Mouse (Mus musculus): ENCODE results near the gene Nfe2l1.
"Not testable (repeated sequence)": the region's sequence is repeated elsewhere in the genome, so short reads cannot be mapped to it uniquely, and the experiment has no call there.

Nfe2l1 gene

GRCm38 (mm10) chr11:96829813-96830538 lies at the start of gene Nfe2l1:
Nfe2l1 (minus strand) TSS chr11:96829968.
- DNase-seq (ENCODE audit: low spot score in 2 of 2) = peak; percentile 97 to 99

GRCm38 (mm10) chr11:96879359-96879758 lies 49.6 kb upstream of the Nfe2l1 start:
- no peak for DNase-seq (ENCODE audit: low spot score in 2 of 2)

GRCm38 (mm10) chr11:96878715-96879114 lies 48.9 kb upstream of the Nfe2l1 start:
- no peak for DNase-seq (ENCODE audit: low spot score in 2 of 2)

GRCm38 (mm10) chr11:96877071-96877470 lies 47.3 kb upstream of the Nfe2l1 start:
- DNase-seq (ENCODE audit: low spot score in 2 of 2) = no peak

- DNase-seq (ENCODE audit: low spot score in 2 of 2) = no peak
Measured at GRCm38 (mm10) chr11:96876300-96877040, 46.7 kb upstream of the Nfe2l1 start.

GRCm38 (mm10) chr11:96875745-96876144 lies 46.0 kb upstream of the Nfe2l1 start:
- peak; percentile 33 to 36 for DNase-seq (ENCODE audit: low spot score in 2 of 2)

GRCm38 (mm10) chr11:96875270-96875669 lies 45.5 kb upstream of the Nfe2l1 start:
- DNase-seq (ENCODE audit: low spot score in 2 of 2) = no peak

GRCm38 (mm10) chr11:96873601-96874140 lies 43.9 kb upstream of the Nfe2l1 start:
- no peak for DNase-seq (ENCODE audit: low spot score in 2 of 2)

- DNase-seq (ENCODE audit: low spot score in 2 of 2) = no peak
Measured at GRCm38 (mm10) chr11:96872441-96873379, 42.9 kb upstream of the Nfe2l1 start.

- peak; percentile 35 to 56 for DNase-seq (ENCODE audit: low spot score in 2 of 2)
Measured at GRCm38 (mm10) chr11:96867149-96867548, 37.4 kb upstream of the Nfe2l1 start.

GRCm38 (mm10) chr11:96863206-96863995 lies 33.6 kb upstream of the Nfe2l1 start:
- peak in 1 of 2 experiments; percentile 43 for DNase-seq (ENCODE audit: low spot score in 2 of 2)

GRCm38 (mm10) chr11:96862534-96862933 lies 32.8 kb upstream of the Nfe2l1 start:
- no peak for DNase-seq (ENCODE audit: low spot score in 2 of 2)

- DNase-seq (ENCODE audit: low spot score in 2 of 2) = peak; percentile 91 to 94
Measured at GRCm38 (mm10) chr11:96861878-96862289, 32.1 kb upstream of the Nfe2l1 start.

- DNase-seq (ENCODE audit: low spot score in 2 of 2) = peak; percentile 35 to 52
Measured at GRCm38 (mm10) chr11:96861446-96861845, 31.7 kb upstream of the Nfe2l1 start.

GRCm38 (mm10) chr11:96860564-96860963 lies 30.8 kb upstream of the Nfe2l1 start:
- DNase-seq (ENCODE audit: low spot score in 2 of 2) = peak; percentile 70 to 85

GRCm38 (mm10) chr11:96859635-96860034 lies 29.9 kb upstream of the Nfe2l1 start:
- no peak for DNase-seq (ENCODE audit: low spot score in 2 of 2)

GRCm38 (mm10) chr11:96857446-96857845 lies 27.7 kb upstream of the Nfe2l1 start:
- peak in 1 of 2 experiments; percentile 28 for DNase-seq (ENCODE audit: low spot score in 2 of 2)

- DNase-seq (ENCODE audit: low spot score in 2 of 2) = peak in 1 of 2 experiments; percentile 53
Measured at GRCm38 (mm10) chr11:96849681-96850467, 20.1 kb upstream of the Nfe2l1 start, which contains the start of gene Copz2. Copz2 (plus strand) TSS chr11:96849870.

- not testable (repeated sequence) for DNase-seq (ENCODE audit: low spot score in 2 of 2)
Measured at GRCm38 (mm10) chr11:96849145-96849544, 19.4 kb upstream of the Nfe2l1 start.

GRCm38 (mm10) chr11:96848694-96849093 lies 18.9 kb upstream of the Nfe2l1 start:
- DNase-seq (ENCODE audit: low spot score in 2 of 2) = no peak

All from urinary bladder, postnatal 36 days (tissue).